In the genomic region with DNA sequence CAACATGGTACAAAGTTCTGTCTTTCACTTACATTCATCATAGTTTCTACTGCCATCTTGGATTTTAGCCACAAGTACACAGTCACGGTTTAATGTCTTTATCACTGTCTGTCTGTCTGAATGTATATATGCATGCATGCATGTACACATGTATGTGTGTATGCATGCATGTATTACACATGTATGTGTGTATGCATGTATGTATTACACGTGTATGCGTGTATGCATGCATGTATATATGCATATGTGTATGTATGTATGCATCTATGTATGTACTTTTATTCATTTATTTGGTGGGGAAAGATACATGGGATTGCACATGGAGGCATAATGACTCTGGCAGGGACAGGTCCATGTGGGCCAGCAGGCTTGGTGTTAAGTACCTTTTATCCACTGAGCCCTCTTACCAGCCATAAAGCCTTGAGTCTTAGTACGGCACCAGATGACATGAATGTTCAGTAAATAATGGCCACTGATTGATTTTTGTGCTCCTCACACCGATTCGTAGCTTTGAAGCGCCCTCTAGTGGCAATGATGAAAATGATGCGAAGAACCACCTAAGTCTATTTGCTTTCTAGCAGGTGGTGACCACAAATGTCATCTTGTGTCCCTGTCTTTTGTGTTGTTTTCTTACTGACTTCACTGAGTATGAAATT, we compare ENCODE assay signal across 8 mouse cellular contexts. TPM values are rescaled to one million over a fixed set of nuclear protein-coding genes. Genes with fewer than 3 reads are reported as not detected.
DNase-seq lines count a peak whose midpoint lies in the region; ATAC-seq and TF ChIP-seq lines count a peak whose summit lies in the region.

No protein-coding gene starts in this region.

- DNase-seq in gastrocnemius, adult 18-20 months (ENCODE audit: low spot score) = peak; percentile 62
- DNase-seq in gastrocnemius, adult 8-10 months (ENCODE audit: low spot score in 2 of 2) = no peak
- DNase-seq in brain, embryonic 18.5 days (ENCODE audit: low read depth, low spot score) = peak; percentile 47
- DNase-seq in forebrain, embryonic 10.5 days (ENCODE audit: extremely low spot score, low spot score) = peak; percentile 64
- peak; percentile 64 to 74 for DNase-seq in layer of hippocampus, adult 2 months (ENCODE audit: low spot score in 2 of 2)
- DNase-seq in lung, postnatal 25 days (ENCODE audit: low spot score) = peak; percentile 78
- peak; percentile 67 to 81 for DNase-seq in right cerebral cortex, postnatal 10 days (ENCODE audit: low spot score in 2 of 2)

- no peak overlapping the region for H3K4me2 ChIP-seq in hindbrain, embryonic 12.5 days (replicated peaks)

- H3K36me3 ChIP-seq in forebrain, embryonic 10.5 days (replicated peaks) = no peaks in the 10 kb centered on the region
- no peaks in the 10 kb centered on the region for H3K36me3 ChIP-seq in hindbrain, embryonic 12.5 days

- no peak overlapping the region for H3K4me3 ChIP-seq in forebrain, embryonic 10.5 days
- no peak overlapping the region for H3K4me3 ChIP-seq in hindbrain, embryonic 12.5 days
- H3K4me3 ChIP-seq in layer of hippocampus, adult 2 months = no peak overlapping the region

- TF ChIP-seq CTCF in layer of hippocampus, adult 2 months (conservative IDR thresholded peaks at IDR 0.05) = peak; percentile 95

- peaks cover 4% of the 10 kb centered on the region; the same call in 1 of the 2 replicates for H3K9me3 ChIP-seq in forebrain, embryonic 10.5 days
- peaks cover 2% of the 10 kb centered on the region; the same call in 1 of the 2 replicates for H3K9me3 ChIP-seq in hindbrain, embryonic 12.5 days (replicated peaks)

- no peak overlapping the region for H3K27ac ChIP-seq in forebrain, embryonic 10.5 days
- no peak overlapping the region for H3K27ac ChIP-seq in hindbrain, embryonic 12.5 days
- no peak overlapping the region for H3K27ac ChIP-seq in layer of hippocampus, adult 2 months

- ATAC-seq in hindbrain, embryonic 12.5 days (ENCODE audit: low FRiP score) = peak; percentile 50

- WGBS in forebrain, embryonic 10.5 days = 14% methylated on average over 8 of the region's 8 CpGs
- 15% methylated on average over 8 of the region's 8 CpGs for WGBS in hindbrain, embryonic 12.5 days

- no peak overlapping the region for H3K9ac ChIP-seq in hindbrain, embryonic 12.5 days

- H3K4me1 ChIP-seq in forebrain, embryonic 10.5 days = peaks cover 31% of the 10 kb centered on the region
- no peaks in the 10 kb centered on the region for H3K4me1 ChIP-seq in hindbrain, embryonic 12.5 days

- H3K27me3 ChIP-seq in forebrain, embryonic 10.5 days (ENCODE audit: poor library complexity, severe bottlenecking) = no peaks in the 10 kb centered on the region
- no peaks in the 10 kb centered on the region for H3K27me3 ChIP-seq in hindbrain, embryonic 12.5 days

RNA-seq across cellular contexts. Expression of gene Nutf2-ps1, which starts 10.1 kb away (rescaled TPM):
- total RNA-seq in gastrocnemius, adult 18-20 months (2021) = 10 to 100 TPM; 61.0 to 64.3 TPM
- 10 to 100 TPM; 46.2 to 86.0 (median 80.1) TPM for total RNA-seq in gastrocnemius, adult 8-10 months (2022)
- polyA plus RNA-seq in forebrain, embryonic 10.5 days (2016; fragmentation: Nextera tagmentation; extraction: Ambion mirVana) = 635 and 662 TPM in 2 replicates
- polyA plus RNA-seq in hindbrain, embryonic 12.5 days (2016; fragmentation: Nextera tagmentation; extraction: Ambion mirVana) = 327 and 336 TPM in 2 replicates
- total RNA-seq in layer of hippocampus, adult 2 months (2021) = 10 to 100 TPM; 23.6 to 36.0 TPM

RNA-seq across cellular contexts. Expression of gene Smc3, which starts 21.5 kb away (rescaled TPM):
- 10 to 100 TPM; 15.5 to 15.8 TPM for total RNA-seq in gastrocnemius, adult 18-20 months (2021)
- 10 to 100 TPM; 10.7 to 17.5 (median 14.9) TPM for total RNA-seq in gastrocnemius, adult 8-10 months (2022)
- polyA plus RNA-seq in forebrain, embryonic 10.5 days (2016; fragmentation: Nextera tagmentation; extraction: Ambion mirVana) = 81.4 and 87.6 TPM in 2 replicates
- 78.1 and 82.3 TPM in 2 replicates for polyA plus RNA-seq in hindbrain, embryonic 12.5 days (2016; fragmentation: Nextera tagmentation; extraction: Ambion mirVana)
- total RNA-seq in layer of hippocampus, adult 2 months (2021) = 10 to 100 TPM; 44.7 to 49.4 TPM

RNA-seq across cellular contexts. Expression of gene Dusp5, which starts 49.8 kb away (rescaled TPM):
- 1 to 10 TPM in 1 of 2 experiments, under 1 TPM in 1; 0.84 to 1.2 TPM for total RNA-seq in gastrocnemius, adult 18-20 months (2021)
- under 1 TPM; 0.19 to 0.74 (median 0.41) TPM for total RNA-seq in gastrocnemius, adult 8-10 months (2022)
- 9.0 and 9.2 TPM in 2 replicates for polyA plus RNA-seq in forebrain, embryonic 10.5 days (2016; fragmentation: Nextera tagmentation; extraction: Ambion mirVana)
- 2.4 TPM in 2 replicates for polyA plus RNA-seq in hindbrain, embryonic 12.5 days (2016; fragmentation: Nextera tagmentation; extraction: Ambion mirVana)
- 10 to 100 TPM; 20.5 to 24.5 TPM for total RNA-seq in layer of hippocampus, adult 2 months (2021)

Comparison
In these comparisons a context has a peak if more than half of its experiments do, and no peak if none do; other contexts are left out.
1. DNase-seq: peak in gastrocnemius, adult 18-20 months (single experiment), brain, embryonic 18.5 days (single experiment), forebrain, embryonic 10.5 days (single experiment), layer of hippocampus, adult 2 months (2 of 2), lung, postnatal 25 days (single experiment) and right cerebral cortex, postnatal 10 days (2 of 2); none in gastrocnemius, adult 8-10 months (0 of 2).
2. RNA of gene Dusp5, which starts 49.8 kb away (total RNA-seq): 20.5 to 24.5 TPM in layer of hippocampus, adult 2 months; 0.84 to 1.2 TPM in gastrocnemius, adult 18-20 months and 0.19 to 0.74 TPM in gastrocnemius, adult 8-10 months; every median in the first group is over 4 times any median in the second.